Mouse (Mus musculus) stomach, embryonic 14.5 days (tissue): ENCODE measurements around the gene Trabd2b. TPM values are rescaled to one million over a fixed set of nuclear protein-coding genes. Genes with fewer than 3 reads are reported as not detected.

ENCODE experiments used
- ATAC-seq: fragments of 200-750 bp; cut with Nextera tagmentation; 2 replicates; pipeline ENCODE4 v1.8.0; 2017; ENCODE audit warnings: low read depth, moderate TSS enrichment; ENCODE audit not compliant: insufficient number of reproducible peaks, insufficient read depth, low FRiP score
- H3K27ac ChIP-seq: fragments of 300-500 bp; sonication (generic); 2 replicates; pipeline ENCODE4 v1.5.1; 2014; ENCODE audit warnings: mild to moderate bottlenecking, low read length, moderate library complexity, mixed read lengths
- H3K27me3 ChIP-seq: fragments of 300-500 bp; sonication (generic); 2 replicates; pipeline ENCODE4 v1.6.1; 2014; ENCODE audit warnings: low read length, control low read depth, mixed read lengths; ENCODE audit not compliant: control insufficient read depth, insufficient read depth
- H3K36me3 ChIP-seq: fragments of 300-500 bp; sonication (generic); 2 replicates; pipeline ENCODE4 v1.6.1; 2014; ENCODE audit warnings: mild to moderate bottlenecking, control low read depth, low read length, moderate library complexity, mixed read lengths; ENCODE audit not compliant: control insufficient read depth, insufficient read depth
- H3K4me1 ChIP-seq: fragments of 300-500 bp; sonication (generic); 2 replicates; pipeline ENCODE4 v1.6.1; 2014; ENCODE audit warnings: low read length, control low read depth, mixed read lengths; ENCODE audit not compliant: control insufficient read depth, insufficient read depth
- H3K4me2 ChIP-seq: fragments of 300-500 bp; sonication (generic); replicated peaks from 2 replicates; pipeline ENCODE4 v1.6.1; 2014; ENCODE audit warnings: low read depth, low read length, control low read depth
- H3K4me3 ChIP-seq: fragments of 300-500 bp; sonication (generic); 2 replicates; pipeline ENCODE4 v1.5.1; 2014; ENCODE audit warnings: low read depth, low read length, control low read depth
- H3K9ac ChIP-seq: fragments of 300-500 bp; sonication (generic); replicated peaks from 2 replicates; pipeline ENCODE4 v1.6.1; 2014; ENCODE audit warnings: low read depth, mild to moderate bottlenecking, control low read depth, low read length, moderate library complexity, mixed read lengths
- H3K9me3 ChIP-seq: fragments of 300-500 bp; sonication (generic); 2 replicates; pipeline ENCODE4 v1.6.1; 2016; ENCODE audit warnings: low read depth, low read length, control low read depth; ENCODE audit not compliant: control insufficient read depth
- WGBS: fragments of 180-500 bp; shearing (Covaris S2); extraction: QIAGEN DNeasy Blood & Tissue Kit; methylation state at CpG from one replicate; pipeline ENCODE4 v1.1.7; 2014; 5-methylcytosine and 5-hydroxymethylcytosine counted together
- polyA plus RNA-seq: library from polyadenylated mRNA; unstranded; fragments of >200 nt; fragmentation: Nextera tagmentation; extraction: Ambion mirVana; gene quantifications from 2 replicates; pipeline ENCODE4 v1.2.1, GENCODE M21; 2014

The Trabd2b gene
- polyA plus RNA-seq, 1 experiment from 2014 or later, result 0.93 TPM

DNA sequence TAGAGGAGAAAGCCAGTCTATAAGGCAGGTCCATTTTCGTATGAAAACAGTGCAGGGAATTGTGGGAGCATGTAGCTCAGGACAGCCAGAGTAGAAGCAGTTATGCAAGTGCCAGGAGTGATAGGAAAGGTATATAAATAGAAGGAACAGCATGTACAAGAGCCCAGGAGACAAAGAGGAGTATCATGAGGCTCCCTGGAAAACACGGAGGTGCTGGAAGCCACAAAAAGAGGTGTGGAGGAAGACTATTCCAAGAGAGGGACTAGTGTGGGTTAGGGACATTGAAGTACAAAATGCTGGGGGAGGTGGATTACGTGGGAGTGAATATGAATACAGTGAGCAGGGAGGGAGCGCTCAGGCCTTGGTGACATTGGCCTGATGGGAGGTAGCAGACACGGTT is 53.9 kb downstream of the Trabd2b start:
- H3K4me2 ChIP-seq, result no peak overlapping the region
- 77% methylated on average over 5 of the region's 5 CpGs for WGBS
- no peak for ATAC-seq

DNA sequence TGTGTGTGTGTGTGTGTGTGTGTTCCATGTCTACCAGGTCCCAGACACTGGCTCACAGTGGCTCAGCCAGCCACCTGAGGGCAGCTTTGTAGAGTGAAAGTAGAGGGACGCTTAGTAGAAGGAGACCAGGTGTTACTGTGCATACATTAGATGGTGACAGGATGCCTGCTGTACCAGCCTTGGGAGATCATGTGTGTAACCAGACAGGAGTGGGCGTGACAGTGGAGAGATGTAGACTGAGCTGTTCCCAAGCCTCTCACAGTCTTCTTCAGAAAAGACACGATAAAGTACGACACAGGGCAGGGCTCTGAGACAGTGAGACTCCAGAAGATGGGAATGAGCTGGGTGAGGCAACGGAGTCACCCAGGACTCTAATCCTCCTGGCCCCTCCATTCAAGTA is 54.6 kb downstream of the Trabd2b start:
- no peak overlapping the region for H3K27ac ChIP-seq
- no peaks in the 10 kb centered on the region for H3K27me3 ChIP-seq
- 0 out of 2 replicates have a peak, but pooled peaks cover 4% of the 10 kb centered on the region for H3K4me1 ChIP-seq
- no peaks in the 10 kb centered on the region for H3K36me3 ChIP-seq
- 74% methylated on average over 5 of the region's 5 CpGs for WGBS
- no peaks in the 10 kb centered on the region for H3K9me3 ChIP-seq
- no peak overlapping the region for H3K9ac ChIP-seq
- H3K4me3 ChIP-seq, result no peak overlapping the region
- ATAC-seq, result no peak
- no peak overlapping the region for H3K4me2 ChIP-seq

More for the DNA sequence above, 53.9 kb downstream of the Trabd2b start:
- 0 out of 2 replicates have a peak, but pooled peaks cover 4% of the 10 kb centered on the region for H3K4me1 ChIP-seq
- H3K27ac ChIP-seq, result no peak overlapping the region
- H3K9me3 ChIP-seq, result no peaks in the 10 kb centered on the region
- H3K4me3 ChIP-seq, result no peak overlapping the region
- H3K9ac ChIP-seq, result no peak overlapping the region
- no peaks in the 10 kb centered on the region for H3K36me3 ChIP-seq
- no peaks in the 10 kb centered on the region for H3K27me3 ChIP-seq

DNA sequence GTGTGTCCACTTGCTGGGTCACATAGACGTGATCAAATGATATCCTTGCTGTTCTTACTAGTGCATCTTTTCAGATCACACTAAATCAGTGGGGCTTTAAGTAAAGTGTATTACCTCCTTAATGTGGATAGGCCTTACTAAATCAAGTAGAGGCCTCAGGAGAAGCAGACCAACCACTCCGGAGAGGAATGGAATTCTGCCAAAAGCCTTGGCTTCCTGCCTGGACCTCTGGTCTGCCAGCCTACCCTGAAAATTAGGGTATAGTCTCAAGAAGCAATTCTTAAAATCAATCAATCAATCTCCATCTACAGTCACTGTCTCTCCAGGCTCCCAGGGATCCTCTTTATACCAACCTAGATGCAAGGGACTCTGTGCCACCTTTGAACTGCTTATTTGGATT is 59.1 kb downstream of the Trabd2b start:
- H3K27ac ChIP-seq, result no peak overlapping the region
- no peak for ATAC-seq
- 35% methylated on average over 2 of the region's 2 CpGs for WGBS

DNA sequence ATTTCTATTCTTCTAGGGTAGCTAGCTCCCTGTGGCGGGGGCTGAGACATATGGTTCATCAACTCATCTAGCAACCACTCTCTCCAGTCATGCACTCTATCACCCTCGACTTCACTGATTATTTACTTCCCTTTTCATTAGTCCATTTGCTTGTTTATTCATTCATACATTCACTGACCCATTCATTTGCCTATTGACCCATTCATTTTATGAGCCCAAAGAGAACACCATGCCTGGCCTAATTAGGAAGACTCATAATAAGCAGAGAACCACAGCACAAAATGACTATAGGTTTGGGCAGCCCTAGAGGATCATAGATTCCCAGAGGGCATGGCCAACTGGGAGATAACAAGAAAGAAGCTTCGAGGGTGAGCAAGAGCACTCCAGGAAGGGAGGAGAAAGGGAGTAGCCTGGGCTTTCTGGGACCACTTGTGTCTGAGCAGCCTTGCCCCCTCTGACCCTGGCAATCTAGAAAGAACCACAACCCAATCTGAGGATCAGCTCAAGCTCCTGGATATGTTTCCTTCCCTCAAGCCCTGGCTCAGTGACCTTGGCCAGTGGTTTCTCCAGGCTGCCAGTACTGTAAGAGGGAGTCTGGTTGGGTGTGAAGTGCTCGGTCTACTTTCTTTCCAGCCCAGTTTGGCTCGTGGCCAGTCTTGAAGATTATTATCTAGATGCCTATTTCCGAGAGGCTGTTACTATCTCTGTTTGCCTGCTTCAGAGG is 61.0 kb downstream of the Trabd2b start:
- no peaks in the 10 kb centered on the region for H3K9me3 ChIP-seq
- no peak overlapping the region for H3K9ac ChIP-seq
- WGBS, result 38% methylated on average over 6 of the region's 6 CpGs
- H3K4me3 ChIP-seq, result no peak overlapping the region
- no peaks in the 10 kb centered on the region for H3K27me3 ChIP-seq
- no peaks in the 10 kb centered on the region for H3K36me3 ChIP-seq
- 0 out of 2 replicates have a peak, but pooled peaks cover 5% of the 10 kb centered on the region for H3K4me1 ChIP-seq
- ATAC-seq, result no peak
- no peak overlapping the region for H3K4me2 ChIP-seq
- H3K27ac ChIP-seq, result no peak overlapping the region

More for the DNA sequence above, 59.1 kb downstream of the Trabd2b start:
- Histone ChIP-seq H3K4me3 (no peak overlapping the region), H3K27me3 (no peaks in the 10 kb centered on the region), H3K9me3 (no peaks in the 10 kb centered on the region), H3K4me2 (no peak overlapping the region), H3K36me3 (no peaks in the 10 kb centered on the region), H3K4me1 (0 out of 2 replicates have a peak, but pooled peaks cover 6% of the 10 kb centered on the region), H3K9ac (no peak overlapping the region)

DNA sequence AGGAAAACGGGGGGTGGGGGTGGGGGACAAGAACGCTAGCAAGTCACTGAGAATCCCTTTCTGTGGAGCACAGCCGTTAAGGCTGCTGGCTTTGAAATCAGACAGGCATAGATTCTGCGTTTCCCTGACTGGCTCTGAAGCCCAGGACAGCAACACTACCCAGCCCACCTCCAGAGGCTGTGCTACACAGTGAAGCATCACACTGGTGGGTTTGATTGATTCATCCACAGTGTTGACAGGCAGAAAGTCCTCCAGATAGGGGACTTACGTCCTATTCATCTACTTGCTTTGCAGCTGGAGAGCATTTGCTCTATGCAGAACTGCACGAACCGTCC is 61.5 kb downstream of the Trabd2b start:
- H3K36me3 ChIP-seq, result no peaks in the 10 kb centered on the region
- WGBS, result 28% methylated on average over 7 of the region's 7 CpGs
- 0 out of 2 replicates have a peak, but pooled peaks cover 2% of the 10 kb centered on the region for H3K4me1 ChIP-seq
- H3K27me3 ChIP-seq, result no peaks in the 10 kb centered on the region
- H3K27ac ChIP-seq, result no peak overlapping the region
- H3K9ac ChIP-seq, result no peak overlapping the region
- ATAC-seq, result no peak
- H3K4me3 ChIP-seq, result no peak overlapping the region
- no peak overlapping the region for H3K4me2 ChIP-seq
- no peaks in the 10 kb centered on the region for H3K9me3 ChIP-seq

DNA sequence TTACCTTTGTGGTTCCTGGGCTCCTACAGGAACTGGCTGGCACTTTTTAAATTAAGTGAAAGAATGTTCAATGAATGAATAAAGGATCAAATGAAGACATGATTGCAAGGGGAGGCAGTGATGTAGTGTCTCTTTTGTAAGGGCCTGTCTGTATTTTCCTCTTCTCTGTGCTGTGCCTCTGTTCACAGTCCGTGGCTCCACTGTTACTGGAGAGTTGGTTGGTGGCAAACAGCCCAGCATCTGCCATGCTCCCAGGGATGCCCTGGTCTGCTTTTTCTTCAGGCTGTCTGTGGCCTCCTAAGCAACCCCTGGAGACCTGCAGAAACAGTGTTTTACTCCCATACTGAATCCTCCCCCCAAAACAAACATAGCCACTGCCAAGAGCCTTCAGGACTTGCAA is 63.4 kb downstream of the Trabd2b start:
- WGBS, result 45% methylated on average over 1 of the region's 1 CpGs
- Histone ChIP-seq H3K4me3 (no peak overlapping the region), H3K27me3 (no peaks in the 10 kb centered on the region), H3K27ac (no peak overlapping the region), H3K36me3 (no peaks in the 10 kb centered on the region), H3K4me2 (no peak overlapping the region), H3K9ac (no peak overlapping the region), H3K9me3 (no peaks in the 10 kb centered on the region), H3K4me1 (0 out of 2 replicates have a peak, but pooled peaks cover 2% of the 10 kb centered on the region)
- ATAC-seq, result no peak

DNA sequence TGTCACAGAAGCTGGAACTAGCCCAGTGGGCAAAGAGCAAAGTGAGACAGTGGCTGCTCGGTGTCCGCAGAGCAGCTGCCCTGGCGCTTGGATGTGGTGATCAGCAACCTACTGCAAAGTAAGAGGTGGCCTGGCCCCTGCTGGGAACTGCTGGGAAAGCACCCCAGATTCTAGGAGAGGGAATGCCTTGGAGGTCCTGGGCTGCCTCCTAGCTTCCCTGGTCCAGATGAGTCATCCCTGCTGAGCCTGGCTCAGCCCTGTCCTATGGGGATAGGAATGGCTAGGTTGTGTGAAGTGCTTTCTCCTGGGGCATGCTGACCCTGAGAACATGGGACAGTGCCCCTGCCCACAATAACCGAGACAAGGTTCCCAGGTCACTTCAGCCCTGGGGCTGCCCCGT is 65.6 kb downstream of the Trabd2b start:
- Histone ChIP-seq H3K9ac (no peak overlapping the region), H3K36me3 (no peaks in the 10 kb centered on the region), H3K27ac (no peak overlapping the region), H3K27me3 (no peaks in the 10 kb centered on the region), H3K4me1 (0 out of 2 replicates have a peak, but pooled peaks cover 2% of the 10 kb centered on the region), H3K4me2 (no peak overlapping the region), H3K9me3 (no peaks in the 10 kb centered on the region), H3K4me3 (no peak overlapping the region)
- 67% methylated on average over 5 of the region's 5 CpGs for WGBS
- ATAC-seq, result peak; percentile 55

DNA sequence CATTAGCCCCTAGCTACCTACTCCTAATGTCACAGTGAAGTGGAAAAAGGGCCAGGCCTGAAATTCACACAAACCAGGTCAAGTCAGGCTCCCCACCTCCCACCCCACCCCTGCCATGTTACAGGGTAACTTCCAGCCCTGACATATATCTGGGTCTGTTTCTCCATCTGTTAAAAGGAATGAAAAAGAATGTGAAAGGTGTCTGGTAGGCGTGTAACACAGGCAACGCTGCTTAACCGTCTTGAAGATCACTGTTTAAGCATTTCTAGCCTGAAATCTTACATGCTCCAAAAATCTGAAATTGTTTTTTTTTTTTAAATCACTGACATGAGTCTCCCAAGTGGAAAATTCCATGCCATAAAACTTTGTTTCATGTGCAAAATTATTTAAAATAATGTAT is 69.8 kb downstream of the Trabd2b start:
- Histone ChIP-seq H3K4me2 (no peak overlapping the region), H3K27me3 (no peaks in the 10 kb centered on the region), H3K4me3 (no peak overlapping the region), H3K27ac (no peak overlapping the region), H3K4me1 (no peaks in the 10 kb centered on the region), H3K9me3 (no peaks in the 10 kb centered on the region), H3K36me3 (no peaks in the 10 kb centered on the region), H3K9ac (no peak overlapping the region)
- no peak for ATAC-seq
- 72% methylated on average over 3 of the region's 3 CpGs for WGBS
